Mouse (Mus musculus): Measurements from ENCODE around the gene Gabarapl2. TPM values are rescaled to one million over a fixed set of nuclear protein-coding genes. Genes with fewer than 3 reads are reported as not detected.
A peak's percentile ranks its signal among the peaks of the same experiment; 100 is the strongest.

Gabarapl2 gene
- polyA plus RNA-seq, 1 experiment, result 226 TPM

- Histone ChIP-seq H3K27ac (ENCODE audit: insufficient read depth, low read length) (no peak overlapping the region), H3K4me3 (ENCODE audit: insufficient read depth, low read length) (no peak overlapping the region), H3K4me1 (ENCODE audit: control insufficient read depth, insufficient read depth, low read length) (no peaks in the 10 kb centered on the region)
- TF ChIP-seq POLR2A (IDR thresholded peaks at IDR 0.05; ENCODE audit: extremely low read depth, insufficient read depth, low read length), result no peak
- no peak for TF ChIP-seq CTCF (IDR thresholded peaks at IDR 0.05; ENCODE audit: extremely low read depth, insufficient read depth, low read length)
Observed at GRCm38 (mm10) chr8:111911572-111911971, 28.9 kb upstream of the Gabarapl2 start.

- TF ChIP-seq CTCF (IDR thresholded peaks at IDR 0.05; ENCODE audit: extremely low read depth, insufficient read depth, low read length), result peak; percentile 34
- TF ChIP-seq POLR2A (IDR thresholded peaks at IDR 0.05; ENCODE audit: extremely low read depth, insufficient read depth, low read length), result no peak
- no peak overlapping the region for H3K27ac ChIP-seq (ENCODE audit: insufficient read depth, low read length)
- H3K4me3 ChIP-seq (ENCODE audit: insufficient read depth, low read length), result no peak overlapping the region
- H3K4me1 ChIP-seq (ENCODE audit: control insufficient read depth, insufficient read depth, low read length), result no peaks in the 10 kb centered on the region
Observed at GRCm38 (mm10) chr8:111912860-111913432, 27.6 kb upstream of the Gabarapl2 start.

GRCm38 (mm10) chr8:111919663-111920062 is 20.8 kb upstream of the Gabarapl2 start:
- H3K4me3 ChIP-seq (ENCODE audit: insufficient read depth, low read length), result no peak overlapping the region
- TF ChIP-seq POLR2A (IDR thresholded peaks at IDR 0.05; ENCODE audit: extremely low read depth, insufficient read depth, low read length) (no peak), CTCF (IDR thresholded peaks at IDR 0.05; ENCODE audit: extremely low read depth, insufficient read depth, low read length) (0 out of 2 replicates have a peak, but pooled peaks have one; percentile 4)
- no peak overlapping the region for H3K27ac ChIP-seq (ENCODE audit: insufficient read depth, low read length)
- no peaks in the 10 kb centered on the region for H3K4me1 ChIP-seq (ENCODE audit: control insufficient read depth, insufficient read depth, low read length)

- Histone ChIP-seq H3K27ac (ENCODE audit: insufficient read depth, low read length) (no peak overlapping the region), H3K4me1 (ENCODE audit: control insufficient read depth, insufficient read depth, low read length) (no peaks in the 10 kb centered on the region), H3K4me3 (ENCODE audit: insufficient read depth, low read length) (no peak overlapping the region)
- TF ChIP-seq POLR2A (IDR thresholded peaks at IDR 0.05; ENCODE audit: extremely low read depth, insufficient read depth, low read length) (no peak), CTCF (IDR thresholded peaks at IDR 0.05; ENCODE audit: extremely low read depth, insufficient read depth, low read length) (no peak)
Observed at GRCm38 (mm10) chr8:111920971-111921370, 19.5 kb upstream of the Gabarapl2 start.

- no peaks in the 10 kb centered on the region for H3K4me1 ChIP-seq (ENCODE audit: control insufficient read depth, insufficient read depth, low read length)
- no peak overlapping the region for H3K27ac ChIP-seq (ENCODE audit: insufficient read depth, low read length)
- no peak for TF ChIP-seq POLR2A (IDR thresholded peaks at IDR 0.05; ENCODE audit: extremely low read depth, insufficient read depth, low read length)
- TF ChIP-seq CTCF (IDR thresholded peaks at IDR 0.05; ENCODE audit: extremely low read depth, insufficient read depth, low read length), result peak; percentile 64
- peak overlapping the region; percentile 58 for H3K4me3 ChIP-seq (ENCODE audit: insufficient read depth, low read length)
Observed at GRCm38 (mm10) chr8:111923383-111923804, 17.1 kb upstream of the Gabarapl2 start.

- Histone ChIP-seq H3K4me1 (ENCODE audit: control insufficient read depth, insufficient read depth, low read length) (no peaks in the 10 kb centered on the region), H3K4me3 (ENCODE audit: insufficient read depth, low read length) (no peak overlapping the region), H3K27ac (ENCODE audit: insufficient read depth, low read length) (no peak overlapping the region)
- no peak for TF ChIP-seq CTCF (IDR thresholded peaks at IDR 0.05; ENCODE audit: extremely low read depth, insufficient read depth, low read length)
- no peak for TF ChIP-seq POLR2A (IDR thresholded peaks at IDR 0.05; ENCODE audit: extremely low read depth, insufficient read depth, low read length)
Observed at GRCm38 (mm10) chr8:111924976-111925375, 15.5 kb upstream of the Gabarapl2 start.

GRCm38 (mm10) chr8:111929648-111930344 is 10.7 kb upstream of the Gabarapl2 start:
- Histone ChIP-seq H3K27ac (ENCODE audit: insufficient read depth, low read length) (no peak overlapping the region), H3K4me1 (ENCODE audit: control insufficient read depth, insufficient read depth, low read length) (no peaks in the 10 kb centered on the region; the same call in 1 of the 2 replicates), H3K4me3 (ENCODE audit: insufficient read depth, low read length) (no peak overlapping the region)
- TF ChIP-seq CTCF (IDR thresholded peaks at IDR 0.05; ENCODE audit: extremely low read depth, insufficient read depth, low read length), result no peak
- no peak for TF ChIP-seq POLR2A (IDR thresholded peaks at IDR 0.05; ENCODE audit: extremely low read depth, insufficient read depth, low read length)

- H3K27ac ChIP-seq (ENCODE audit: insufficient read depth, low read length), result no peak overlapping the region
- no peaks in the 10 kb centered on the region; the same call in 1 of the 2 replicates for H3K4me1 ChIP-seq (ENCODE audit: control insufficient read depth, insufficient read depth, low read length)
- no peak overlapping the region for H3K4me3 ChIP-seq (ENCODE audit: insufficient read depth, low read length)
- TF ChIP-seq POLR2A (IDR thresholded peaks at IDR 0.05; ENCODE audit: extremely low read depth, insufficient read depth, low read length) (no peak), CTCF (IDR thresholded peaks at IDR 0.05; ENCODE audit: extremely low read depth, insufficient read depth, low read length) (no peak)
Observed at GRCm38 (mm10) chr8:111931721-111932120, 8.8 kb upstream of the Gabarapl2 start.

- TF ChIP-seq POLR2A (IDR thresholded peaks at IDR 0.05; ENCODE audit: extremely low read depth, insufficient read depth, low read length) (no peak), CTCF (IDR thresholded peaks at IDR 0.05; ENCODE audit: extremely low read depth, insufficient read depth, low read length) (no peak)
- no peaks in the 10 kb centered on the region; the same call in 1 of the 2 replicates for H3K4me1 ChIP-seq (ENCODE audit: control insufficient read depth, insufficient read depth, low read length)
- peak overlapping the region; percentile 50 for H3K4me3 ChIP-seq (ENCODE audit: insufficient read depth, low read length)
- no peak overlapping the region for H3K27ac ChIP-seq (ENCODE audit: insufficient read depth, low read length)
Observed at GRCm38 (mm10) chr8:111932580-111933336, 7.7 kb upstream of the Gabarapl2 start.

Data from cortical plate, adult 2 months (tissue).